Mouse (Mus musculus) limb, embryonic 11.5 days (tissue): ENCODE data around the gene Sumf1. TPM values are rescaled to one million over a fixed set of nuclear protein-coding genes. Genes with fewer than 3 reads are reported as not detected.

ENCODE experiments used
- ATAC-seq: fragments of 200-750 bp; cut with Nextera tagmentation; 2 replicates; pipeline ENCODE4 v1.8.0; 2017; ENCODE audit warnings: low read depth; ENCODE audit not compliant: insufficient number of reproducible peaks, low FRiP score, low TSS enrichment
- DNase-seq: peaks from one replicate; pipeline ENCODE4 v3.0.0-alpha.2; 2015; ENCODE audit warnings: low spot score
- H3K27ac ChIP-seq: fragments of 300-500 bp; sonication (generic); replicated peaks from 2 replicates; pipeline ENCODE4 v1.5.1; 2014; ENCODE audit warnings: low read depth, mild to moderate bottlenecking, low read length
- H3K27me3 ChIP-seq: fragments of 300-500 bp; sonication (generic); 2 replicates; pipeline ENCODE4 v1.6.1; 2014; ENCODE audit warnings: mild to moderate bottlenecking, low read length, mixed read lengths; ENCODE audit not compliant: control insufficient read depth, insufficient read depth
- H3K36me3 ChIP-seq: fragments of 300-500 bp; sonication (generic); 2 replicates; pipeline ENCODE4 v1.6.1; 2014; ENCODE audit warnings: mild to moderate bottlenecking, low read length, moderate library complexity, mixed read lengths; ENCODE audit not compliant: control insufficient read depth, insufficient read depth
- H3K4me1 ChIP-seq: fragments of 300-500 bp; sonication (generic); 2 replicates; pipeline ENCODE4 v1.6.1; 2014; ENCODE audit warnings: low read length, mixed read lengths; ENCODE audit not compliant: control insufficient read depth, insufficient read depth
- H3K4me2 ChIP-seq: fragments of 300-500 bp; sonication (generic); 2 replicates; pipeline ENCODE4 v1.6.1; 2014; ENCODE audit warnings: low read depth, mild to moderate bottlenecking, moderate library complexity; ENCODE audit not compliant: severe bottlenecking
- H3K4me3 ChIP-seq: fragments of 300-500 bp; sonication (generic); 2 replicates; pipeline ENCODE4 v1.5.1; 2014; ENCODE audit warnings: low read depth, low read length
- H3K9ac ChIP-seq: fragments of 300-500 bp; sonication (generic); 2 replicates; pipeline ENCODE4 v1.6.1; 2014; ENCODE audit warnings: mild to moderate bottlenecking, low read length
- H3K9me3 ChIP-seq: fragments of 300-500 bp; sonication (generic); 2 replicates; pipeline ENCODE4 v1.6.1; 2016; ENCODE audit warnings: low read length; ENCODE audit not compliant: control insufficient read depth
- WGBS: fragments of 180-500 bp; shearing (Covaris S2); extraction: QIAGEN DNeasy Blood & Tissue Kit; methylation state at CpG from one replicate; pipeline ENCODE4 v1.1.7; 2014; 5-methylcytosine and 5-hydroxymethylcytosine counted together
- polyA plus RNA-seq: library from polyadenylated mRNA; unstranded; fragments of >200 nt; fragmentation: Nextera tagmentation; extraction: Ambion mirVana; gene quantifications from 2 replicates; pipeline ENCODE4 v1.2.1, GENCODE M21; 2014

The Sumf1 gene
- 15.5 and 16.6 TPM in 2 replicates for polyA plus RNA-seq

- Histone ChIP-seq H3K36me3 (no peaks in the 10 kb centered on the region), H3K4me1 (0 out of 2 replicates have a peak, but pooled peaks cover 3% of the 10 kb centered on the region), H3K4me2 (peak within 1 kb of the TSS; percentile 72), H3K27me3 (no peaks in the 10 kb centered on the region), H3K27ac (no peak within 1 kb of the TSS), H3K9me3 (no peaks in the 10 kb centered on the region), H3K9ac (peak within 1 kb of the TSS; percentile 82), H3K4me3 (peak within 1 kb of the TSS; percentile 91)
- WGBS = 4% methylated on average over 49 of the region's 49 CpGs
- ATAC-seq = peak; percentile 90
- peak; percentile 92 for DNase-seq
Observed at GRCm38 (mm10) chr6:108184847-108185684, at the start of gene Sumf1. Gene Sumf1, minus strand, starts transcription at chr6:108185582.

GRCm38 (mm10) chr6:108234536-108234935 lies 49.2 kb upstream of the Sumf1 start:
- no peaks in the 10 kb centered on the region for H3K36me3 ChIP-seq
- H3K4me1 ChIP-seq = peaks cover 37% of the 10 kb centered on the region
- 76% methylated on average over 6 of the region's 6 CpGs for WGBS
- H3K27ac ChIP-seq = no peak overlapping the region
- DNase-seq (no peak), ATAC-seq (no peak)
- H3K27me3 ChIP-seq = no peaks in the 10 kb centered on the region
- no peak overlapping the region for H3K9ac ChIP-seq
- no peak overlapping the region for H3K4me2 ChIP-seq
- no peaks in the 10 kb centered on the region for H3K9me3 ChIP-seq
- H3K4me3 ChIP-seq = no peak overlapping the region

GRCm38 (mm10) chr6:108233070-108233469 lies 47.7 kb upstream of the Sumf1 start:
- H3K9ac ChIP-seq = no peak overlapping the region
- H3K27ac ChIP-seq = no peak overlapping the region
- H3K4me2 ChIP-seq = no peak overlapping the region
- H3K27me3 ChIP-seq = no peaks in the 10 kb centered on the region
- H3K36me3 ChIP-seq = no peaks in the 10 kb centered on the region
- no peak overlapping the region for H3K4me3 ChIP-seq
- ATAC-seq (no peak), DNase-seq (no peak)
- WGBS = 28% methylated on average over 6 of the region's 6 CpGs
- H3K9me3 ChIP-seq = no peaks in the 10 kb centered on the region
- peaks cover 25% of the 10 kb centered on the region for H3K4me1 ChIP-seq

- no peaks in the 10 kb centered on the region for H3K9me3 ChIP-seq
- peaks cover 18% of the 10 kb centered on the region for H3K4me1 ChIP-seq
- ATAC-seq (no peak), DNase-seq (no peak)
- no peaks in the 10 kb centered on the region for H3K27me3 ChIP-seq
- H3K9ac ChIP-seq = no peak overlapping the region
- no peak overlapping the region for H3K4me3 ChIP-seq
- no peaks in the 10 kb centered on the region for H3K36me3 ChIP-seq
- H3K27ac ChIP-seq = no peak overlapping the region
- 81% methylated on average over 11 of the region's 11 CpGs for WGBS
- no peak overlapping the region for H3K4me2 ChIP-seq
Observed at GRCm38 (mm10) chr6:108231892-108232710, 46.7 kb upstream of the Sumf1 start.

- Histone ChIP-seq H3K4me2 (no peak overlapping the region), H3K27me3 (no peaks in the 10 kb centered on the region), H3K27ac (no peak overlapping the region), H3K4me1 (peaks cover 13% of the 10 kb centered on the region), H3K9me3 (no peaks in the 10 kb centered on the region), H3K4me3 (no peak overlapping the region), H3K9ac (no peak overlapping the region), H3K36me3 (no peaks in the 10 kb centered on the region)
- WGBS = 93% methylated on average over 3 of the region's 3 CpGs
- DNase-seq (no peak), ATAC-seq (no peak)
Observed at GRCm38 (mm10) chr6:108230608-108231007, 45.2 kb upstream of the Sumf1 start.

- no peak overlapping the region for H3K27ac ChIP-seq
Observed at GRCm38 (mm10) chr6:108228601-108229000, 43.2 kb upstream of the Sumf1 start.

GRCm38 (mm10) chr6:108228048-108228447 lies 42.7 kb upstream of the Sumf1 start:
- Histone ChIP-seq H3K4me1 (peaks cover 8% of the 10 kb centered on the region), H3K27ac (no peak overlapping the region), H3K4me2 (no peak overlapping the region), H3K9ac (no peak overlapping the region), H3K36me3 (no peaks in the 10 kb centered on the region), H3K9me3 (no peaks in the 10 kb centered on the region), H3K27me3 (no peaks in the 10 kb centered on the region), H3K4me3 (no peak overlapping the region)
- WGBS = 62% methylated on average over 6 of the region's 6 CpGs
- DNase-seq (no peak), ATAC-seq (no peak)

More at GRCm38 (mm10) chr6:108228601-108229000, 43.2 kb upstream of the Sumf1 start:
- Histone ChIP-seq H3K4me3 (no peak overlapping the region), H3K9me3 (no peaks in the 10 kb centered on the region), H3K27me3 (no peaks in the 10 kb centered on the region), H3K4me2 (no peak overlapping the region), H3K4me1 (peaks cover 12% of the 10 kb centered on the region), H3K9ac (no peak overlapping the region), H3K36me3 (no peaks in the 10 kb centered on the region)
- DNase-seq (no peak), ATAC-seq (no peak)
- 3% methylated on average over 2 of the region's 2 CpGs for WGBS

- no peaks in the 10 kb centered on the region for H3K36me3 ChIP-seq
- DNase-seq (no peak), ATAC-seq (no peak)
- no peaks in the 10 kb centered on the region for H3K9me3 ChIP-seq
- peaks cover 5% of the 10 kb centered on the region; the same call in 1 of the 2 replicates for H3K4me1 ChIP-seq
- no peak overlapping the region for H3K4me3 ChIP-seq
- no peak overlapping the region for H3K4me2 ChIP-seq
- H3K27me3 ChIP-seq = no peaks in the 10 kb centered on the region
- WGBS = 89% methylated on average over 6 of the region's 6 CpGs
- H3K9ac ChIP-seq = no peak overlapping the region
- H3K27ac ChIP-seq = no peak overlapping the region
Observed at GRCm38 (mm10) chr6:108227461-108227860, 42.1 kb upstream of the Sumf1 start.
